Mouse (Mus musculus) left cerebral cortex, postnatal 10 days (tissue): ENCODE results near the gene Nub1. TPM values are rescaled to one million over a fixed set of nuclear protein-coding genes. Genes with fewer than 3 reads are reported as not detected.

ENCODE experiments used
- total RNA-seq, 2 experiments: library from RNA; stranded (reverse); gene quantifications; 2 replicates each; pipeline ENCODE4 v1.2.3; 2021

Gene Nub1
- total RNA-seq, 2 experiments from 2014 or later = 75.3 to 79.3 TPM

Other genes starting within 250 kb of the Nub1 start
- 100 to 1,000 TPM in 1 of 2 experiments, 10 to 100 TPM in 1; 96.6 to 105 TPM for gene Fastk, start 240.2 kb upstream of the Nub1 start, total RNA-seq
- 10 to 100 TPM; 29.1 to 29.4 TPM for gene Tmub1, start 237.7 kb upstream of the Nub1 start, total RNA-seq
- gene Agap3, start 233.4 kb upstream of the Nub1 start, total RNA-seq = 100 to 1,000 TPM; 488 to 490 TPM
- under 1 TPM; 0.18 to 0.26 TPM for gene Gbx1, start 158.3 kb upstream of the Nub1 start, total RNA-seq
- under 1 TPM; 0.24 to 0.45 TPM for gene Asb10, start 144.6 kb upstream of the Nub1 start, total RNA-seq
- not detected for gene 4931409K22Rik, start 128.7 kb upstream of the Nub1 start, total RNA-seq
- gene Abcf2, start 108.1 kb upstream of the Nub1 start, total RNA-seq = 10 to 100 TPM; 56.0 to 58.9 TPM
- gene Chpf2, start 98.8 kb upstream of the Nub1 start, total RNA-seq = 10 to 100 TPM; 55.9 to 59.7 TPM
- gene Smarcd3, start 61.1 kb upstream of the Nub1 start, total RNA-seq = 100 to 1,000 TPM; 125 to 134 TPM
- 1 to 10 TPM; 1.1 TPM for gene Wdr86, start 45.2 kb downstream of the Nub1 start, total RNA-seq
- gene Crygn, start 72.5 kb downstream of the Nub1 start, total RNA-seq = not detected
- gene Rheb, start 157.1 kb downstream of the Nub1 start, total RNA-seq = 100 to 1,000 TPM; 121 to 123 TPM